Mouse (Mus musculus) adrenal gland, postnatal 4 days (tissue): ENCODE results near the gene Myo1f. TPM values are rescaled to one million over a fixed set of nuclear protein-coding genes. Genes with fewer than 3 reads are reported as not detected.
"Not testable (repeated sequence)": the region's sequence is repeated elsewhere in the genome, so short reads cannot be mapped to it uniquely, and the experiment has no call there.

Experiments used
- DNase-seq, 2 experiments: peaks; one replicate each; pipeline ENCODE4 v3.0.0; 2021 to 2022; ENCODE audit warnings: low spot score in 2 of 2, mixed read lengths in 2 of 2
- total RNA-seq, 2 experiments: library from RNA; stranded (reverse); gene quantifications; 2 replicates each; pipeline ENCODE4 v1.2.3; 2021

The Myo1f gene
- total RNA-seq, 2 experiments from 2014 or later: 3.0 to 3.6 TPM

DNA sequence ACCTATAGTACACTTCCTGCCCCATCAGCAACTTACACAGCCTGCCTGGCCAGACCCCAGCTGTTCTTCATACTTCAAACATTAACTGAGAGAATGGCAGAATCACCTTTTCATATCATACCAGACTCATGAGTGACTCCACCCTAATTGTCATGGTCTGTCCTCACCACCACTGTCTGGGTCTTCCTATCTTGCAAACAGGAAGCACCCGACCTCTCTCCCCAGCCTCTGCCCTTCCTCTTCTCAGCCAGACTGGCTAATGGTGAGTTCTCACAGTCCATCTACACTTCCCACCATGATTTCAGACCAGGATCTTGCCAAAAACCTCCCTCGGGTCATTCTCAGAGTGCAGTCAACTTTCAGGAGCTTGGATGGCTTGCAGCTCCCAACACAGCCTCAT lies 10.7 kb downstream of the Myo1f start:
- no peak for DNase-seq

DNA sequence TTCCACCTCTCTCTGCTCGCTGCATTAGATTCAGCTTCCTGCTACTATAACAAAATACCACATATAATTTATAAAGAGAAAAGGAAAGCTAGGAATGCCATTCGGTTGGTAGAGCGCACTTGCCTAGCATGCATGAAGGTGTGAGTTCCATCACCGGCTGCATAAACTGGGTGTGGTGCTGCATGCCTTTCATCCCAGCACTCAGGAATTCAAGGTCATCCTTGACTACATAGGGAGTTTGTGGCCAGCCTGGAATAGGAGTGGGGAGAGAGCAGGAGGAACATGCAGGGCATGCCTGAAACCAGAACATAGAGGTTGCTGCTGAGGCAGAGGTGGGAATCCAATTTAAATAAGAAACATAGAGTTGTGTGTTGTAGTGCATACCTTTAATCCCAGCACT lies 28.6 kb downstream of the Myo1f start:
- DNase-seq: no peak

DNA sequence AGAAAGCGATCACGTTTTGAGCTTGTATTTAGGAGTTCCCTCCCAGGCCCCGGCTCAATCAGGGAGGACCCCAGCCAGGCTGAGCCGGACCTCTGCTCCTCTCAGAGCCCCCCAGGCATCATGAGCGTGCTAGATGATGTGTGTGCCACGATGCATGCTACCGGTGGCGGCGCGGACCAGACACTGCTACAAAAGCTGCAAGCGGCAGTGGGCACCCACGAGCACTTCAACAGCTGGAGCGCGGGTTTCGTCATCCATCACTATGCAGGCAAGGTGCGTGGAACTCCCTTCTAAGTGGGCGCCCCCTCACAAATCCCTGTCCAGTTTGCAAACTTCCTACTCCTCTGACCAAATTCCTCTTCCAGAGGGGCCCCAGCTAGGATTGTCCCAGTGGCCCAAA lies 30.5 kb downstream of the Myo1f start:
- DNase-seq: no peak

DNA sequence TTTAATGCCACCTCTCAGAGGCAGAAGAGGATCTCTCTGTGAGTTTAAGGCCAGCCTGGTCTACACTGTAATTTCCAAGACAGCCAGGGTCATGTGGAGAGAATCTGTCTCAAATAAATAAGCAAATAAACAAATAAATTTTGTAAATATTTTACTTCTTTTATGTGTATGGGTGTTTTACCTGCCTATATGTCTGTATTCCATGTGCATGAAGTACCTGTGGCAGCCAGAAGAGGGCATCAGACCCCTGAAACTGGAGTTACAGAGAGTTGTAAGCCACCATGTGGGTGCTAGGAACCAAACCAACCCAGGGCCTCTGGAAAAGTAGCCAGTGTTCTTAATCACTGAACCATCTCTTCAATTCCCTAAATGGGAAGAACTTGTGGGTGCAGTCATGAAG lies 41.8 kb downstream of the Myo1f start:
- DNase-seq: no peak

DNA sequence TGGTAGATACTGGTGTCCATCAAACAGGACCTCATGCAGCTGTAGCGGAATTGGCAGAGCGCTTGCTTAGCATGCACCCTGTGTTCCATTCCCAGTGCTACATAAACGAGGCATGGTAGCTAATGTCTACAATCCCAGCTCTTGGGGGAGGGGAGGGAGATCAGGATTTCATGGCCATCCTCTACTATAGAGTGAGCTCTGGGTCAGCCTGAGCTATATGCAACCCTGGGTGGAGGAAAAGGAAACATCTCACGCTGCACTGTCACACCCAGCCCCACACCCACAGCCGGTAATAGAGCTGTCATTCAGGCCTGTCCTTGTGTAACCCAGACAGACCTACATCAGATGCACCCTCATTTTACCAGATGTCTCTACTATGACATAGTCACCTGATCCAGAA lies 43.0 kb downstream of the Myo1f start:
- DNase-seq: no peak

DNA sequence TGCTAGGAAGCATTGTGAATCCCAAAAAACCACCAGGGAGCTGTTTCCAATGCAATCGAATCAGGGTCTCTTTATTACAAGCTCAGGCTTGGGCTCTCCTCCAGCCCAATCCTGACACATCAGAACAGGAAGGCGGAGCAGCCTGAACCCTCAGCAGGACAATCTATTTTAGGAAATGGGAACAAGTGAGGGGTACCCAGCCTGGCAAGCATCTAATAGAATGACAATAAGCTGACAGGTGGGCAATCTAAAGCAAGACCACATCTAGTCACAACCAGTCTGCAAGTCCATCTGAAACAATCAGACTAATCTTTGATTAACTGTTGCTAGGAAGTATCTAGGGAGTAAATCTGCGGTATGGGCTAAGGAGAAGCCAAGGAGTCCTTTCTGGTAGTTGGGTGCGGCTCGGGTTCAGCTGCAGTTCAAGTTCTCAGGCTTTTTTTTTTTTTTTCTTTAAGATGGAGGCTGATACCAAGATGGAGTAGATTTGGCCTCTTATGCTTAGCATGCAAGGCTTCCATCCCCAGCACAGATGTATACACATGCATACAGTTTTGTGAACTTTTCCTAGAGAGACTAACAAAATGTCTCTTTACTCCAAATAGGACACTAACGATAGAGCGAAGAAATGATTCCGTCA lies 44.4 kb downstream of the Myo1f start:
- DNase-seq: no peak

DNA sequence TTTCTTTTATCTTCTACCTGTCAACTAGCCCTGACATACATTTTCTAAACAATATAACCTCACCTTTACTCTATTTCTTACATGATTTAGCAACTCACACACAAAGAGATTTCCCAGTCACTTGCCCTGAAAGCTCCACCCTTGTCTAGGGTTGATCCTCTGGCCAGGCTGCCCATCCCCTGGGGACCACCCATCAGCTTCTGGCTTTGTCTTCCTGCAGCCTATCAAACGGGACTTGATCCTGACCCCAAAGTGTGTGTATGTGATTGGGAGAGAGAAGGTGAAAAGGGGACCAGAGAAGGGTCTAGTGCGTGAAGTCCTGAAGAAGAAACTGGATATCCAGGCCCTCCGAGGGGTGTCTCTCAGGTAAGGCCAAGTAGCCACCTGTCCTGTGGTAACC lies 45.3 kb downstream of the Myo1f start:
- no peak for DNase-seq

DNA sequence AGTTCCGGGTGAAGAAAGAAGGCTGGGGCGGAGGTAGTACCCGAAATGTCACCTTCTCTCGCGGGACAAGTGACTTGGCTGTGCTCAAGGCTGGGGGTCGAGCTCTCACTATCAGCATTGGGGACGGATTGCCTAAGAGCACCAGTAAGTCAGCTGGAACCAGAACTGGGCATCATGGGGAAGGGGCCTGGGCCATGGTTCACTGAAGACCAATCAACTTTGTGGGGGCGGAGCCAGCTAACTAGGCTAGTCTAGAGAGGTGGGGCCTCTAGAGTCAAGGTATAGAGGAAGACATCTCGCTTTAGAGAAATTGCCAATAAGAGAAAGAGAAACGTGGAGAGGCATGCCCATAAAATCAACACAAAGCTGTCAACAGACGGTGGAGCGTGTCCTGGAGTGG lies 46.4 kb downstream of the Myo1f start:
- DNase-seq: no peak

DNA sequence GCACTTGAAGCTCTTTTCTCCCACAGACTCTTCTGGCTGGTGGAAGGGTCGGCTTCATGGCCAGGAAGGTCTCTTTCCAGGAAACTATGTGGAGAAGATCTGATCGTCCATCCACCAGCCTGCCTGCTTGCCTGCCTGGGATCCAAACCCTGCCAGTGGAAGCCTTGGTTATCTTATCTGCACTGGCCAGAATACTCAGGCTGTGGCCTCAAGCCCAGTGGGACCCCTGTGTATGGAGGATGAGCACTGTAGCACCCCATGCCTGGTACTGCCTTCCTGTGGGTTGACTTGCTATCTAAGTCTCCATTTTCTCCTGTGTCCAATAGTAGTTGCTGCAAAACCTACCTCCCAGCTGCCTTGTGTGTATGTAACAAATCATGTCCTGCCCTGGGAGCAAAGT lies 51.8 kb downstream of the Myo1f start:
- no peak for DNase-seq

DNA sequence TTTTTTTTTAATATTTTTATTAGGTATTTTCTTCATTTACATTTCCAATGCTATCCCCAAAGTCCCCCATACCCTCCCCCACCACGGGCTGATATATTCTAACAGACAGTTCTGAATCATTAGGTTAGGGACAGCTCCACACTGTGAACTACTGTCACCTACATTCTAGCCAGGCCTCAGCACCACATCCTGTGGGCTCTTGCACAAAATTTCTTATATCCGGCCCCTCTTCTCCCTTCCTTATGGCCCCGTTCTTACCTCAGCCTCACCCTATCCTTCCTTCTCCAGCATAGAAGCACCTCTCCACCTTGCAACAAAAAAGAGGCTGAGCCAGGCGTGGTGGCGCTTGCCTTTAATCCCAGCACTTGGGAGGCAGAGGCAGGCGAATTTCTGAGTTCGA lies 55.0 kb downstream of the Myo1f start:
- DNase-seq: no peak

DNA sequence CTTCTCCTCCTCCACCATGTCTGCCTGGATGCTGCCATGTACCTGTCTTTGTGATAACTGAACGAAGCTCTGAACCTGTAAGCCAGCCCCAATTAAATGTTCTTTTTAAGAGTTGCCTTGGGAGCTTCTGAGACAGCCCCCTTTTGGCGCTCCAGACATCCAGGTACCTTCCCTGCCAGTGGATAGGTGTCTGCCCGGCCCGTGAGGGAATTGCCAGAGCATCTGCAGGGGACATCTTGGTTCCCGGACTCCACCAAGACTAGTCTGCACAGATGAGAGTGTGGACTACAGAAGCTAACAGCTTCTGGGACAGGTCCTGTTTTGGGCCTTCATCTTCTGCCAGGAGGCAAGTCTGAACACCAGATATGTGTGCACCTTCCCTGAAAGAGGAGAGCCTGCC lies 58.2 kb downstream of the Myo1f start:
- DNase-seq: not testable (repeated sequence)

DNA sequence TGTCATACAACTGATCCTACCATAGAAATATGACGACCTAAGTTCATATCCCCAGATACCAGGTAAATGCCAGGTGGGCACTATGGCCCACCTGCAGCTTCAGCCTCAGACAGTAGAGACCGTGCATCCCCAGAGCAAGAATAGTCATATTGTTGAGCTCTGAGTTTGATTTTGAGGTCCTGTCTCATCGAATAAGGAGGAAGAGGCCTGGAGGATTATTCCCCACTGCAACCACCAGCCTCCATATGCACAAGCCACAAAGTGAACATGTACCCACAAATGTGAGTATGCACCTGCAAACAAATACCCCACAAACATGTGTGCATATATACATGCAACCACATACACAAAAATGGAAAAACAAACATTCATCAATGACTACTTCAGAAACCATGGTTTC lies 71.8 kb downstream of the Myo1f start:
- DNase-seq: no peak

DNA sequence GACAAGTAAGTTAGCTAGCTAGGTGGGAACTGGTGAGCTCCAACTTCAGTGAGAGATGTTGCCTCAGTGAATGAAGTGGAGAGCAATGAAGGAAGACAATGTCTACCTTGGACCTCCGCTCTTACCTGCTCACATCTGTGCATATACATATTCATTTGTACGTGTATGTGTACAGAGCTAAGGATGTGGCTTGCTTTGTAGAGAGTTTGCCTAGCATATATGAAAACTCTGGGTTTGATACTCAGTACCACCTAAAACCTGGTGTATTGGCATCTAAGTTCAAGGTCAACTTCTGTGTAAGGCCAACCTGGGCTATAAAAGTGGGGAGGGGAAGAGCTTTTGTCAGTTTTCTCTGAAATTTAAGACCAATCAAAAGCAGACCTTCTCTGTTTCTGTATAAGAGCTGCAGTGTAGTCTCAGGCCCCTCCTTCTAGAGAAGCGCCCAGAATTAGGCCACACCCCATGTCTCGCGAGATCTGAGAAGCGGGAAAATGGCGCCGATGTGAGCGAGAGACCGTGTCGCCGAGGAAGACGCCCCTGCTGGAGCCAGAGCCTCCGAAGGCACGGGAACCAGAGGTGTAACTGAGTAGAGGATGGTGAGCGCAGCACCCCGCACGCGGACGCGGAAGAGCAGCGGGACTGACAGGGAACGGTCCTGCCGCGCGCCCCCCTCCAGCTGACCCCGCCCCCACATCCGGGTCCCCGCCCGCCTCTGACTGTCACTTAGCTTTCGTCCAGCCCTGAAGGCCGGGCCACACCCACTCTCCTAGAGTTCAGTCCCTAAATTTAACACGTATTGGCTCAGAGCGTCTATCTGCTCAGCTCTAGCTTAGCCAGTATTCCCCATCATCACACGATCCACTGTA lies 73.3 kb downstream of the Myo1f start, which contains the start of gene Zfp414:
TSS of gene Zfp414 (plus strand) at position 470 of the 866 bp plus-strand sequence.
- DNase-seq: peak; percentile 69 to 84

DNA sequence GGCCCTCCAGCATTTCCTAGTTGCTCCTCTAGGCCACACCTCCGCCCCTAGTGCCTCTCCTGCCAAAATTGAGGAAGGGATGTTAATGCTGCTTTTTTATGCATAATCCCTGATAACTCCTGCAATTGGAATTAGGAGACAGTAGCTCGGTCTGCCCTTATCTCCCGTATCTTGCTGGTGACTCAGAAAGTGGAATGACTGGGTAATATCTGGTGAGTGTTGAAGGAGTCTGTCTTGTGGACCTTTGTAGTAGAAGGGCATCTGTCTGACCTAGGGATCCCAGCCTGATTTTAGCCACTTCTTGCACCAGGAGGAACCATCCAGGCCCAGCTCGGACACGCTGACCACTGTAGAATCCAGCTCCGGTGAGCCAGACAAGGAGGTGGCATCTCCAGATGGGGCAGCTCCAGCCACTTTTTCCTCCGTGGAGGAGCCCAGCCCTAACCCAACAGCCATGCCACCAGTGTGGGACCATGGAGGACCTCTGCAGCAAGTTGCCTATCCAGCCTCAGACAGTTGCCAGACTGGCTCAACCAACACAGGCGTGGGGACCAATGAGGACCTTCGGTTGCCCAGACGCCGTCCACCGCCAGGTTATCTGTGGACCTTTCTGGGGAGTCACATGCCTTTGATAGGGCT lies 74.1 kb downstream of the Myo1f start:
- DNase-seq: no peak

DNA sequence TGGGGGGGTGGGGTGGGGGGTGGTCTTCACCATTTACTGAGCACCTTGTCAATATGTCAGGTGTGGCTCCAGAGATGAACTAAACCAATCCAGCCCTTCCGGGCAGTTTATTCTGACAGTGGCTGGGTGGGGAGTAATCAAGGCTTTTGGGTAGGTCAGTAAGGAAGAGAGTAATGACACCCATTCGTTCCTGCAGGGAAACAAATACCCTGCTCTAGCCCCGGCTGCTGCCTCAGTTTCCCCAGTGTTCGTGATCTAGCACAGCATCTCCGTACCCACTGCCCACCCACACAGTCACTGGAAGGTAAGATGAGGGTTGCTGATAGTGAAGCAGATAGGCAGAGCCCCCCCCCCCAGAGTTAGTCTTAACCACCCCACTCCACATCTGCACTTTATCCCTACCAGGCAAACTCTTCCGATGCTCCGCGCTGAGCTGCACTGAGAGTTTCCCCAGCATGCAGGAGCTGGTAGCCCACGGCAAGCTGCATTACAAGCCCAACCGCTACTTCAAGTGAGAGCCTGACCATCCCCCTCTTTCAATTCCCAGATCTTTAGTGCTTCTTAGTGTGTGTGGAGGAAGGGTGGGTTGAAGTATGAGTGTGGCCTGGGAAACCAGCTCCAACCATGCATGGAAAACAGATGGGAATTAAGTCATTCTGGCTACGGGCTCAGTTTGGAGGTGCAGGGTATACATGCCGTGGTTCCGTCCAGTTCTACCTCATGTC lies 74.8 kb downstream of the Myo1f start:
- no peak for DNase-seq

DNA sequence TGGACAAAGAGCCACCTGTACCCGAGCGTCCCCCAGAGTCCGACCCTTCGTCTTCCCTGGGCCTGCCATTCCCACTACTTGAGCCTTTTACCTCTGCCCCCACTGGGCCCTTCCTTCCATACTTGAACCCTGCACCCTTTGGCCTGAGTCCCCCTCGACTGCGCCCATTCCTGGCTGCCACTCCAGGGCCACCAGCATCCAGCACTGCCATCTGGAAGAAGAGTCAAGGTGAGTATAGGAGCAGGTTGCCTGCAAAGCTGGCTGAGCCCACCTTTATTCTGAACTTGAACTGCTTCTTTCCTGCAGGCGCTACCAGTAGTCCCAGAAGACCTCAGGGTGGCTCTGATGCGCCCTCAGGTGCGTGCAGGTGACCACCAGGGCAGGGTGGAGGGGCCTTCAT lies 75.7 kb downstream of the Myo1f start:
- DNase-seq: no peak

DNA sequence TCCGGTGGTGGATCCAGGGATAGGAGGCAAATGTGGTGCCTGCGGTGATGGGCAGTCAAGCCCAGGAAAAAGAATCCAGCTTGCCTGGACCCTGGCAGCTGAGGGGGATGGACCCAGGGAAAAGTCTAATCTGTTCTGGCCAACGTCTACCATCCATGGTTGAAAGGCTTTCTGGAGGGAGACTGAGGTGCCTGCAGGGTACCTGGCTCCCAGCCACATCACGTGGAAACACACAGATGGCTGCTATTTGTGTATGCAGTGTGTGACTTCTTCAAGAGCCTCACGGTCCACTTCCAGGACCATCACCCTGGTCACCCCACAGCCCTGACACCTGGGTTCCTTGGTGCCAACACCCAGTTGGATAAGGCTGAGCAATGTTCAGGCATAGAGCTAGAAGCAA lies 76.3 kb downstream of the Myo1f start:
- no peak for DNase-seq

DNA sequence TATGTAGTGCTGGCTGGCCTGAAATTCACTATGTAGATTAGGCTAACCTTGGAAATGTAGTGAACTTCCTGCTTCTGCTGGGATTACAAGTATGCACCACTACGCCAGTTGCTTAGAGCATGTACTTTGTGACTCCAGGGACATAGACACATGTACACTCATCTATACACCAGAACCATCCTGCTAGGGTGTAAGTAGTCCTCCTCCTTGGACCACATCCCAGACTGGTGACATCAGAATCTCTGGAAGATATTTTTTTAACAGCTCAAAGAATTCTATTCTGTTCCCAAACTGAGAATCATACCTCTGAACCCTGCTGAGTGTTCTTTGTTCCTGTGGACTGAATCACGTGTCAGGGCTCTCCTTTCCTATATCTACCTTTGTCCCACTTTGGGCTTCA lies 81.5 kb downstream of the Myo1f start:
- DNase-seq: no peak

DNA sequence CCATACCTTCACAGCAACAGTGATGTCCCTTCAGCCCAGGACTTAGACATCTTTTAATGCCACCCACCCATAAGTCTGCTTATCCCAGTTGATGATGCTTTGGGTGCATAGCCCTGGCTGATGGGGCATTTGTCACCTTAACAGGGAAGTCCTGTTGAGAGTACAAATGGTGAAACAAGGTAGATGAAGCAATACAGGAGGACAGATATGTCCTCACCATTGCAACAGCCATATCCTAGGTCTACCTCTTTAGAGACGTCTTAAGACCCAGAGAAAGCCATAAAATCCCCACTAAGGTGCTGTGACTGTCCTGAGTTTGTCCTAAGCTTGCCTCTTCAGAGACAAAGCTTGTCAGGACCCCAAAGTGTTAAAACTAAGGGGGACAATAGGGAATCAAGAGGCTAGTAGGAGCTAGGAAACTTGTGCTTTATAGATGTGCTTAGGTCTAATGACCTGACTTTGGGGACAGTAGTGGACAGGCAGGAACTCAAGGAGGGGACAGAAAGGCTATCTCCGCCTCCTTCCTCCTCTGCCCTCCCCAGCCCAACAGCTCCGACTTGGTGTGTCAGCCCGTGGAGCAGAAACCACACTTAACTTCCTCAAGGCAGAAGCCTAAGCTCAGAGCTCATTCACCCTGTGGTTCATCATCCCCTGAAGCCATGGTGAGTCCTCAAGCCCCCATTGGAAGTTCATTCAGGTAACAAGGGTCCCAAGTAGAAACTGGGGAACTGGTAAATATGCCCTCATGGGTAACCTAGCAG lies 82.2 kb downstream of the Myo1f start, which contains the start of gene Pram1:
TSS of gene Pram1 (plus strand) at position 541 of the 761 bp plus-strand sequence.
- DNase-seq: no peak

DNA sequence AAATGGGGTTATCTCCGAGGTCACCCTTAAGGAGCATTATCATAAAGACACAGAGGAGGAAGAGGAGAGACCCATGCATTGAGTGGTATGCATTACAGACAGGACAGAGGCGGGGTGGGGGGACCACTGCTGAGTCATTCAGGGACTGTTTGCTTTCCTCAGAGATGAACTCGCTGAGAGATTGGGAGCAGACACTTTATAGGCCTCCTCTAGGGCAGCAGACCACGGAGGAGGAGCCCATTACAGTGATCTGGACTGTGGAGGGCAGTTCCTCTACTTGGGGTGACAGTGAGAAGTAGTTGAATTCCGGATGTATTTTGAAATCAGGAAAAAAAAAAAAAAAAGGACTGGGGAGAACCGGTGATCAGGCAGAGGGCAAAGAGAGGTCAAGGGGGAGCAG lies 84.2 kb downstream of the Myo1f start:
- DNase-seq: no peak

DNA sequence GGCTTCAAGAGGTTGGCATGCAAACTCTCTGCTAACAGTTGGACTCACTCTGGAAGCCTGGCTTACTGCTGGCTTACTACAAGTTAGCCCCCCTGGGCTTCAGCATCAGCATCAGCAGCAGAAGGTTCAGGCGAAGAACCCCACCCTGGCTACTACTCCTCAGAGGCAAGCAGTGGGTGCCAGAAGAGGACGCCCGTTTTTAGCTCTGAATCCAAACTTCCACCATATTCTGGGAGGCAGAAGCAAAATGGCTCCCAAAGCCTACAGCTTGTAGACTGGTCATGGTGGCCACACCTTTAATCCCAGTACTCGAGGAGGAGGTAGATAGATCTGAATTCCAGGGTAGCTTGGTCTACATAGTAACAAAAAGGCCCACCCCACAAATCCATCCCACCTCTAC lies 88.6 kb downstream of the Myo1f start:
- DNase-seq: no peak
